Mouse (Mus musculus) megakaryocyte, embryonic 14.5 days (primary cell): ENCODE results near the gene Fastk.

Experiments used
- FLI1 ChIP-seq: IDR thresholded peaks from 2 replicates; pipeline ENCODE4 v1.6.1; 2012; ENCODE audit warnings: low read length, inconsistent platforms, mixed read lengths
- GATA1 ChIP-seq: IDR thresholded peaks from 3 replicates; pipeline ENCODE4 v1.6.1; 2012; ENCODE audit warnings: mixed read lengths, low read length, inconsistent platforms, borderline replicate concordance

DNA sequence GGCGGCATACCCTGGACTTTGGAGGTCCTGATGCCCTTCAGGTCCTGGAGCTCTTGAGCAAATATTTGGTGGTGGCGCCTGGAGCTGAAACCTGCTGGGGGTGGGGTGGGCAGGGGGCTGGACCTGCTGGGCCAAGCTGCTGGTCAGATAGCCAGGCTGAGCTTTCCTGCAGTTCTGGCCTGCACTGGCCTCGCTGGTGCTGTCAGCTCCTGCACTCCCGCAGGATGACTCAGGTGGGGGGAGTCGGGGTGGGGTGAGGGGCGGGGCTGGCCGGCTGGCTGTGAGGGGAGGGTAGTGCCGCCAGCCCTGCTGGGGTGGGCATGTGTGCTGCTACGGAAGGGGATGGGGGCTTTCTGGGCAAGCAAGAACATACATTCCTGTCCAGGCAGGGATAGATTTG lies 16.5 kb downstream of the Fastk start:
- TF ChIP-seq GATA1 (no peak), FLI1 (no peak)
